Mouse (Mus musculus) urinary bladder, postnatal 25 days (tissue): ENCODE measurements around the gene Acyp1.

Experiments
- DNase-seq: peaks from one replicate; pipeline ENCODE4 v3.0.0; 2022; ENCODE audit warnings: low spot score

Gene Acyp1

GRCm38 (mm10) chr12:85233376-85234358 is 54.6 kb downstream of the Acyp1 start:
- no peak for DNase-seq

GRCm38 (mm10) chr12:85227876-85228599 is 60.2 kb downstream of the Acyp1 start:
- DNase-seq: no peak

- DNase-seq: no peak
Measured at GRCm38 (mm10) chr12:85227227-85227626, 61.0 kb downstream of the Acyp1 start.
